Mouse (Mus musculus): ENCODE measurements around the gene Col5a3. TPM values are rescaled to one million over a fixed set of nuclear protein-coding genes. Genes with fewer than 3 reads are reported as not detected.

The Col5a3 gene
- polyA plus RNA-seq, 2 experiments, result 0.03 to 0.08 TPM

GRCm38 (mm10) chr9:20834881-20835280, 20.0 kb upstream of the Col5a3 start:
- DNase-seq (ENCODE audit: low read depth in 3 of 3, low spot score in 3 of 3) (no peak), ATAC-seq (ENCODE audit: insufficient read depth) (no peak)
- Histone ChIP-seq H3K27me3 (ENCODE audit: control insufficient read depth, insufficient read depth, low read length) (no peaks in the 10 kb centered on the region), H3K4me3 (ENCODE audit: insufficient read depth in 1 of 2, low read depth in 2 of 2, low read length in 2 of 2) (no peak overlapping the region), H3K9ac (replicated peaks) (no peak overlapping the region), H3K27ac (no peak overlapping the region), H3K9me3 (ENCODE audit: control insufficient read depth, low read length) (no peaks in the 10 kb centered on the region), H3K36me3 (replicated peaks; ENCODE audit: control insufficient read depth, insufficient read depth, low read depth) (no peaks in the 10 kb centered on the region), H3K4me1 (replicated peaks; ENCODE audit: control insufficient read depth in 2 of 2, insufficient read depth in 2 of 2, low read length in 1 of 2) (no peaks in the 10 kb centered on the region), H3K4me2 (ENCODE audit: low read depth) (no peak overlapping the region)
- TF ChIP-seq CTCF (IDR thresholded peaks at IDR 0.05; ENCODE audit: low read depth) (no peak), EP300 (IDR thresholded peaks at IDR 0.05; ENCODE audit: low read depth) (no peak)
- 39% methylated on average over 1 of the region's 1 CpGs for WGBS (ENCODE audit: insufficient replicate concordance)

GRCm38 (mm10) chr9:20830901-20831643, 16.2 kb upstream of the Col5a3 start:
- H3K27me3 ChIP-seq (ENCODE audit: control insufficient read depth, insufficient read depth, low read length), result no peaks in the 10 kb centered on the region
- H3K4me3 ChIP-seq (ENCODE audit: insufficient read depth in 1 of 2, low read depth in 2 of 2, low read length in 2 of 2), result no peak overlapping the region
- ATAC-seq (ENCODE audit: insufficient read depth) (0 out of 2 replicates have a peak, but pooled peaks have one; percentile 39), DNase-seq (ENCODE audit: low read depth in 3 of 3, low spot score in 3 of 3) (peak; percentile 38 to 47 (median 47))
- WGBS (ENCODE audit: insufficient replicate concordance), result 11% methylated on average over 19 of the region's 19 CpGs
- H3K9ac ChIP-seq (replicated peaks), result no peak overlapping the region
- H3K9me3 ChIP-seq (ENCODE audit: control insufficient read depth, low read length), result no peaks in the 10 kb centered on the region
- TF ChIP-seq CTCF (IDR thresholded peaks at IDR 0.05; ENCODE audit: low read depth), result peak; percentile 97
- TF ChIP-seq EP300 (IDR thresholded peaks at IDR 0.05; ENCODE audit: low read depth), result no peak
- H3K4me1 ChIP-seq (replicated peaks; ENCODE audit: control insufficient read depth in 2 of 2, insufficient read depth in 2 of 2, low read length in 1 of 2), result no peaks in the 10 kb centered on the region
- H3K36me3 ChIP-seq (replicated peaks; ENCODE audit: control insufficient read depth, insufficient read depth, low read depth), result no peaks in the 10 kb centered on the region
- no peak overlapping the region for H3K27ac ChIP-seq
- H3K4me2 ChIP-seq (ENCODE audit: low read depth), result no peak overlapping the region

GRCm38 (mm10) chr9:20828127-20828526, 13.3 kb upstream of the Col5a3 start:
- Histone ChIP-seq H3K9ac (replicated peaks) (no peak overlapping the region), H3K4me1 (replicated peaks; ENCODE audit: control insufficient read depth in 2 of 2, insufficient read depth in 2 of 2, low read length in 1 of 2) (no peaks in the 10 kb centered on the region), H3K27ac (no peak overlapping the region), H3K27me3 (ENCODE audit: control insufficient read depth, insufficient read depth, low read length) (no peaks in the 10 kb centered on the region), H3K4me3 (ENCODE audit: insufficient read depth in 1 of 2, low read depth in 2 of 2, low read length in 2 of 2) (no peak overlapping the region), H3K36me3 (replicated peaks; ENCODE audit: control insufficient read depth, insufficient read depth, low read depth) (no peaks in the 10 kb centered on the region), H3K9me3 (ENCODE audit: control insufficient read depth, low read length) (no peaks in the 10 kb centered on the region), H3K4me2 (ENCODE audit: low read depth) (no peak overlapping the region)
- no peak for ATAC-seq (ENCODE audit: insufficient read depth)
- no peak for DNase-seq (ENCODE audit: low read depth in 3 of 3, low spot score in 3 of 3)
- WGBS (ENCODE audit: insufficient replicate concordance), result 67% methylated on average over 1 of the region's 1 CpGs
- TF ChIP-seq CTCF (IDR thresholded peaks at IDR 0.05; ENCODE audit: low read depth), result no peak
- TF ChIP-seq EP300 (IDR thresholded peaks at IDR 0.05; ENCODE audit: low read depth), result no peak

- no peak overlapping the region for H3K27ac ChIP-seq
- no peaks in the 10 kb centered on the region for H3K9me3 ChIP-seq (ENCODE audit: control insufficient read depth, low read length)
- H3K4me3 ChIP-seq (ENCODE audit: insufficient read depth in 1 of 2, low read depth in 2 of 2, low read length in 2 of 2), result no peak overlapping the region
- H3K4me1 ChIP-seq (replicated peaks; ENCODE audit: control insufficient read depth in 2 of 2, insufficient read depth in 2 of 2, low read length in 1 of 2), result no peaks in the 10 kb centered on the region
- H3K9ac ChIP-seq (replicated peaks), result no peak overlapping the region
- no peaks in the 10 kb centered on the region for H3K36me3 ChIP-seq (replicated peaks; ENCODE audit: control insufficient read depth, insufficient read depth, low read depth)
- WGBS (ENCODE audit: insufficient replicate concordance), result 53% methylated on average over 5 of the region's 5 CpGs
- H3K4me2 ChIP-seq (ENCODE audit: low read depth), result no peak overlapping the region
- no peaks in the 10 kb centered on the region for H3K27me3 ChIP-seq (ENCODE audit: control insufficient read depth, insufficient read depth, low read length)
- TF ChIP-seq CTCF (IDR thresholded peaks at IDR 0.05; ENCODE audit: low read depth) (no peak), EP300 (IDR thresholded peaks at IDR 0.05; ENCODE audit: low read depth) (no peak)
- DNase-seq (ENCODE audit: low read depth in 3 of 3, low spot score in 3 of 3), result no peak
- ATAC-seq (ENCODE audit: insufficient read depth), result no peak
Measured at GRCm38 (mm10) chr9:20825781-20826180, 10.9 kb upstream of the Col5a3 start.

GRCm38 (mm10) chr9:20822821-20823220, 8.0 kb upstream of the Col5a3 start:
- TF ChIP-seq EP300 (IDR thresholded peaks at IDR 0.05; ENCODE audit: low read depth) (no peak), CTCF (IDR thresholded peaks at IDR 0.05; ENCODE audit: low read depth) (no peak)
- 62% methylated on average over 3 of the region's 3 CpGs for WGBS (ENCODE audit: insufficient replicate concordance)
- Histone ChIP-seq H3K4me1 (replicated peaks; ENCODE audit: control insufficient read depth in 2 of 2, insufficient read depth in 2 of 2, low read length in 1 of 2) (no peaks in the 10 kb centered on the region), H3K4me2 (ENCODE audit: low read depth) (no peak overlapping the region), H3K36me3 (replicated peaks; ENCODE audit: control insufficient read depth, insufficient read depth, low read depth) (no peaks in the 10 kb centered on the region), H3K9ac (replicated peaks) (no peak overlapping the region), H3K9me3 (ENCODE audit: control insufficient read depth, low read length) (no peaks in the 10 kb centered on the region), H3K27me3 (ENCODE audit: control insufficient read depth, insufficient read depth, low read length) (no peaks in the 10 kb centered on the region), H3K4me3 (ENCODE audit: insufficient read depth in 1 of 2, low read depth in 2 of 2, low read length in 2 of 2) (no peak overlapping the region), H3K27ac (no peak overlapping the region)
- no peak for DNase-seq (ENCODE audit: low read depth in 3 of 3, low spot score in 3 of 3)
- ATAC-seq (ENCODE audit: insufficient read depth), result no peak

Measured in liver, embryonic 14.5 days (tissue).